Mouse (Mus musculus) adipocyte (in vitro differentiated cells): Measurements from ENCODE around the gene Dbh.

Source experiments
- DNase-seq: peaks from one replicate; pipeline ENCODE4 v3.0.0-alpha.2; 2016; ENCODE audit warnings: low spot score

The Dbh gene

GRCm38 (mm10) chr2:27218569-27218968 lies 53.5 kb downstream of the Dbh start:
- no peak for DNase-seq

GRCm38 (mm10) chr2:27223012-27223421 lies 58.0 kb downstream of the Dbh start:
- no peak for DNase-seq

- no peak for DNase-seq
Measured at GRCm38 (mm10) chr2:27226572-27226971, 61.5 kb downstream of the Dbh start.

- no peak for DNase-seq
Measured at GRCm38 (mm10) chr2:27228809-27229480, 63.9 kb downstream of the Dbh start.

- DNase-seq: no peak
Measured at GRCm38 (mm10) chr2:27229481-27230105, 64.6 kb downstream of the Dbh start.

GRCm38 (mm10) chr2:27232376-27232775 lies 67.3 kb downstream of the Dbh start:
- DNase-seq: peak; percentile 34
